Mouse (Mus musculus) E14TG2a.4 (cell line): ENCODE data around the gene St3gal6.
A peak's percentile ranks its signal among the peaks of the same experiment; 100 is the strongest.
"Not testable (repeated sequence)": the region's sequence is repeated elsewhere in the genome, so short reads cannot be mapped to it uniquely, and the experiment has no call there.

ENCODE experiments used
- H3K27me3 ChIP-seq: 2 replicates; pipeline ENCODE4 v1.6.1; 2014; ENCODE audit warnings: low read length, control low read depth; ENCODE audit not compliant: insufficient read depth
- H3K36me3 ChIP-seq: 2 replicates; pipeline ENCODE4 v1.6.1; 2014; ENCODE audit warnings: low read length, control low read depth; ENCODE audit not compliant: insufficient read depth
- H3K4me1 ChIP-seq: replicated peaks from 2 replicates; pipeline ENCODE4 v1.6.1; 2014; ENCODE audit warnings: low read depth, low read length, control low read depth
- H3K4me3 ChIP-seq: replicated peaks from 2 replicates; pipeline ENCODE4 v1.5.1; 2014; ENCODE audit warnings: mild to moderate bottlenecking, low read length
- H3K9me3 ChIP-seq: 2 replicates; pipeline ENCODE4 v1.6.1; 2014; ENCODE audit warnings: low read length, control low read depth
- CTCF ChIP-seq: conservative IDR thresholded peaks from 2 replicates; pipeline ENCODE4 v1.5.1; 2014; ENCODE audit warnings: low read length
- NANOG ChIP-seq: IDR thresholded peaks from 2 replicates; pipeline ENCODE4 v1.6.1; 2014; ENCODE audit warnings: borderline replicate concordance, low read length, mixed read lengths
- POU5F1 ChIP-seq: IDR thresholded peaks from 2 replicates; pipeline ENCODE4 v1.6.1; 2014; ENCODE audit warnings: low read length, borderline replicate concordance

The St3gal6 gene

GRCm38 (mm10) chr16:58464051-58464450, 60.0 kb downstream of the St3gal6 start:
- Histone ChIP-seq H3K4me3 (no peak overlapping the region), H3K27me3 (no peaks in the 10 kb centered on the region), H3K4me1 (peaks cover 5% of the 10 kb centered on the region; the same call in 1 of the 2 replicates), H3K36me3 (peaks cover 73% of the 10 kb centered on the region), H3K9me3 (no peaks in the 10 kb centered on the region)
- no peak for TF ChIP-seq NANOG
- TF ChIP-seq CTCF: no peak
- TF ChIP-seq POU5F1: no peak

DNA sequence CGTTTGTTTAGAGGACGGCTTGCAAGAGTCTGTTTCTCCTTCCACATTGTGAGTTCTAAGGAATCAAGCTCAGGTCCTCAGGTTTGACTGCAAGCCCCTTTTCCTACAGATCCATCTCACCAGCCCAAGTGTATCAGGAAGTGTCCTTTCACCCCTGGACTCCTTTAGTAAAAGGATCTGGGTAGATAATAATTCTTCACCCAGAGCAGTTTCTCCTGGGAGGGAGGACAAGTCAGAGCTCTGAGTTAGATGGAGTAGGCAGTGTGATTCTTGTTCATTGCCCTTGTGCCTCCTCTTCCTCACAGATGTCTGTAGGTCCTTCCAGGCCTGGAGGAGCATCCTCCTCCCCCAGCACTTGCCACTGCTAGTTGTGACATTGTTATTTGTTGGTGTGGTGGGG, 61.5 kb downstream of the St3gal6 start:
- no peak overlapping the region for H3K4me3 ChIP-seq
- peaks cover 75% of the 10 kb centered on the region for H3K36me3 ChIP-seq
- H3K4me1 ChIP-seq: peaks cover 5% of the 10 kb centered on the region; the same call in 1 of the 2 replicates
- no peaks in the 10 kb centered on the region for H3K9me3 ChIP-seq
- TF ChIP-seq NANOG (no peak), CTCF (no peak), POU5F1 (no peak)
- no peaks in the 10 kb centered on the region for H3K27me3 ChIP-seq

GRCm38 (mm10) chr16:58461856-58462518, 62.1 kb downstream of the St3gal6 start:
- Histone ChIP-seq H3K27me3 (no peaks in the 10 kb centered on the region), H3K4me3 (no peak overlapping the region), H3K9me3 (no peaks in the 10 kb centered on the region), H3K36me3 (peaks cover 75% of the 10 kb centered on the region), H3K4me1 (peaks cover 3% of the 10 kb centered on the region; the same call in 1 of the 2 replicates)
- TF ChIP-seq CTCF (peak; percentile 40; the same call in 1 of the 2 replicates), POU5F1 (no peak)

DNA sequence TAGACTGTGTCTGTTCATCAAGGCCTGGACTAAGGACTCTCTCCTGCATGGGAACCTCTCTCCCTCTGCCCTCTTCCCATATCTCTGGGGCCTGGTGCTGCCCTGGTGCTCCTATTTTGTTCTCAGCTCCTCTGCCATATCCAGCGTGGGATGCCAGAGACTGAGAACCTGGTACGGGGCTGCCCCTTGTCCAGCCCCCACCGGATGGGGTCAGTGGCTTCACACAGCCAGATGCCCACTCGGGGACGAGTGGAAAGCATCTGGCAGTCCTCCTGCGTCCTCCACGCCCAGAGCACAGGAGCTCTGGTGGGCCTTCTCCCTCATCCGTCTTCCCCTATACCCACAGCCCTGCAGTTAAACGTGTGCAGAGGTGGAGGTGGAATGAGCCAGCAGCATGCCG, 63.7 kb downstream of the St3gal6 start:
- no peaks in the 10 kb centered on the region for H3K9me3 ChIP-seq
- H3K27me3 ChIP-seq: no peaks in the 10 kb centered on the region
- TF ChIP-seq POU5F1: no peak
- TF ChIP-seq NANOG: no peak
- no peak for TF ChIP-seq CTCF
- H3K36me3 ChIP-seq: peaks cover 70% of the 10 kb centered on the region
- no peak overlapping the region for H3K4me3 ChIP-seq
- no peaks in the 10 kb centered on the region for H3K4me1 ChIP-seq

DNA sequence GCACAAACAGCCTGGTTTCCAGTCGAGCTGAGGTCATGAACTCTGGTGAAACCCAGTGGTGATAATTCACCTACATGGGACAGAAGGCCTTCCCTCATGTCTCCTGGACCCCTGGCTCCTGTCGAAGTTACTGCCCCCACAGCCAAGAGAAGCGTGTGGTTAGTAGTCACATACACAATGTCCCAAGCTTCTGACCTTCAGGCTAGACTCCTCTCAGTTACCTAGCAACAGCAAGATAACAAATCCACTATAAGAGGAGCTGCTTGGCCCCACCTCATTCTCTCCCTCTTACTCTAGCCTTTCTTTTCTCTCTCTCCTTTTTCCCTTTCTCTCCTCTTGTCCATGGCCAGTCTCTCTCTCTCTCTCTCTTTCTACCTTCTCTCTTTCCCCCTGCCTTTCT, 64.1 kb downstream of the St3gal6 start:
- not testable (repeated sequence) for H3K27me3 ChIP-seq, H3K4me3 ChIP-seq, H3K9me3 ChIP-seq, H3K4me1 ChIP-seq
- peaks cover 69% of the 10 kb centered on the region for H3K36me3 ChIP-seq

DNA sequence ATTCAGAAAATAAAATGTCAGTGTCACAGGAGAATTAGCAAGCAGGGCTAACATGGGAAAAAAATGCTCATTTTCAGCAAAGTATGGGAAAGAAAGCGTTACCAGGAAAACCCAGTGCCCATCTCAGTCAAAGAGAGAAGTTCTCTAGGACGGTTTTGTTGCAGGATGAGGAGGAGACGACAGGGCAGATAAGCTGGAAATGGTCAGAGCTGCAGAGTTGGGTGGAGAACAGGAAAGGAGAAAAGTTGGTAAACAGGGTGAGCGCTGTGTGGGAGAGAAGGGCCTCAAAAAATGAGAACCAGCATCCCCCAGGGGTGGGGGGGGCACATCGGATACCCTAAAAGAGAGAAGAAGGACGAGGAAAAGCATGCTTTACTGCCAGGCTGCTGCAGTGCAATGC, 67.1 kb downstream of the St3gal6 start:
- TF ChIP-seq NANOG: no peak
- no peak for TF ChIP-seq CTCF
- TF ChIP-seq POU5F1: no peak
- Histone ChIP-seq H3K36me3 (peaks cover 65% of the 10 kb centered on the region), H3K27me3 (no peaks in the 10 kb centered on the region), H3K4me1 (no peaks in the 10 kb centered on the region), H3K4me3 (no peak overlapping the region), H3K9me3 (no peaks in the 10 kb centered on the region)

DNA sequence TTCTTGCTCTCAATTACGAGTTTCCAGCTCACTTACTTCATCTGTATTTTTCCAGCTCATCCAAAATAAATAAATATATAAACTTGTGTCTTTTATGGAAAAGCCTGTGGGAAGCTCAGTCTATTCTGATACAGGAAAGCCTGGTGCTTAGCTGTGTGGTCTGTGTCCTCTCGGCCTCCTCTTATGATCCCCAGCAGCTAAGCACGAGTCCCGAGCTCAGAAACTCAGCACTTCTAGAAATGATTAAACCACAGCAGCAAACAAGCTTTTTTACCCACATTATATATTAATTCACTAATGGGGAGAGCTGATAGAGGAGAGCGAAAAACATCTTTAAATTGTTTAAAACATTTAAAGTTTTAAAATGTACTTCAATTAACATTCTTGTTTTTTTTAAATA, 67.6 kb downstream of the St3gal6 start:
- Histone ChIP-seq H3K9me3 (no peaks in the 10 kb centered on the region), H3K4me3 (no peak overlapping the region), H3K27me3 (no peaks in the 10 kb centered on the region), H3K4me1 (no peaks in the 10 kb centered on the region), H3K36me3 (peaks cover 70% of the 10 kb centered on the region)
- TF ChIP-seq CTCF (no peak), NANOG (no peak), POU5F1 (no peak)

- no peak for TF ChIP-seq CTCF
- no peak for TF ChIP-seq NANOG
- no peak for TF ChIP-seq POU5F1
Measured at GRCm38 (mm10) chr16:58455118-58455517, 68.9 kb downstream of the St3gal6 start.

GRCm38 (mm10) chr16:58454617-58455016, 69.4 kb downstream of the St3gal6 start:
- no peaks in the 10 kb centered on the region for H3K4me1 ChIP-seq
- no peaks in the 10 kb centered on the region for H3K27me3 ChIP-seq
- H3K36me3 ChIP-seq: peaks cover 68% of the 10 kb centered on the region
- TF ChIP-seq CTCF (peak; percentile 75), POU5F1 (no peak)
- no peak overlapping the region for H3K4me3 ChIP-seq
- no peaks in the 10 kb centered on the region for H3K9me3 ChIP-seq

More at GRCm38 (mm10) chr16:58455118-58455517, 68.9 kb downstream of the St3gal6 start:
- H3K4me1 ChIP-seq: no peaks in the 10 kb centered on the region
- no peaks in the 10 kb centered on the region for H3K27me3 ChIP-seq
- no peaks in the 10 kb centered on the region for H3K9me3 ChIP-seq
- no peak overlapping the region for H3K4me3 ChIP-seq
- H3K36me3 ChIP-seq: peaks cover 67% of the 10 kb centered on the region
